Mouse (Mus musculus): ENCODE measurements around the gene Skint7.
"Not testable (repeated sequence)": the region's sequence is repeated elsewhere in the genome, so short reads cannot be mapped to it uniquely, and the experiment has no call there.

The Skint7 gene

GRCm38 (mm10) chr4:111972623-111973022, at the start of gene Skint7:
Skint7 (plus strand) TSS chr4:111972923.
- DNase-seq (ENCODE audit: low spot score) = no peak

- DNase-seq (ENCODE audit: low spot score) = no peak
Measured at GRCm38 (mm10) chr4:111961309-111961708, 11.4 kb upstream of the Skint7 start.

- DNase-seq (ENCODE audit: low spot score) = not testable (repeated sequence)
Measured at GRCm38 (mm10) chr4:111963241-111963640, 9.5 kb upstream of the Skint7 start.

- no peak for DNase-seq (ENCODE audit: low spot score)
Measured at GRCm38 (mm10) chr4:111963669-111964068, 9.1 kb upstream of the Skint7 start.

DNA sequence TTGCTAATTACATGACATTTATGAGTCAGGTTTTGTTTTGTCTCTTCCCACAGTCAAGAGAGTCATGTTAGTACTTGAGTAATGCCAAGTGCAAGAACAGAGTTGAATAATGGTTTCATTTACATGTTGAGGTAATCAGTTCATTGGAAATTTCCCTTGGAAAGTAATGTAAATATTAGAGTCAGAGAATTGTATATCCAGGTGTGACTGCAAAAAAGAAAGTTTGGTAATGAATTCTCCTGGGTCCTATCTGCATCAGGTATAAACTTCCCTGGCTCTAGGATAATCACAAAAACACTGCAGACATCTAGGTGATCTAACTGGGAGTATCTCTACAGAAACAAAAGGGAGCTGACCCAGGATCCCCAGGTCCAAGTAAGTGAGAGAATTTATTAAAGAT, 33.2 kb downstream of the Skint7 start, which contains the start of gene Skint1:
Skint1 (plus strand) TSS at position 301 of the 400 bp plus-strand sequence.
- DNase-seq (ENCODE audit: low spot score) = no peak
